Mouse (Mus musculus): Measurements from ENCODE around the gene Ptpn6.
"Not testable (repeated sequence)": the region's sequence is repeated elsewhere in the genome, so short reads cannot be mapped to it uniquely, and the experiment has no call there.

The Ptpn6 gene

GRCm38 (mm10) chr6:124702784-124703103, 35.8 kb downstream of the Ptpn6 start:
- no peak for ATAC-seq (ENCODE audit: insufficient number of reproducible peaks, low FRiP score, low TSS enrichment)

GRCm38 (mm10) chr6:124702102-124702783, 36.3 kb downstream of the Ptpn6 start:
- ATAC-seq (ENCODE audit: insufficient number of reproducible peaks, low FRiP score, low TSS enrichment): no peak

GRCm38 (mm10) chr6:124701338-124701737, 37.2 kb downstream of the Ptpn6 start:
- no peak; the same call in 1 of the 2 replicates for ATAC-seq (ENCODE audit: insufficient number of reproducible peaks, low FRiP score, low TSS enrichment)

GRCm38 (mm10) chr6:124699962-124700610, 38.4 kb downstream of the Ptpn6 start:
- ATAC-seq (ENCODE audit: insufficient number of reproducible peaks, low FRiP score, low TSS enrichment): peak; percentile 34

GRCm38 (mm10) chr6:124699366-124699765, 39.1 kb downstream of the Ptpn6 start:
- peak; percentile 53; the same call in 1 of the 2 replicates for ATAC-seq (ENCODE audit: insufficient number of reproducible peaks, low FRiP score, low TSS enrichment)

- ATAC-seq (ENCODE audit: insufficient number of reproducible peaks, low FRiP score, low TSS enrichment): no peak
Observed at GRCm38 (mm10) chr6:124698751-124699150, 39.8 kb downstream of the Ptpn6 start.

- ATAC-seq (ENCODE audit: insufficient number of reproducible peaks, low FRiP score, low TSS enrichment): no peak
Observed at GRCm38 (mm10) chr6:124696441-124697150, 41.9 kb downstream of the Ptpn6 start.

- no peak for ATAC-seq (ENCODE audit: insufficient number of reproducible peaks, low FRiP score, low TSS enrichment)
Observed at GRCm38 (mm10) chr6:124694166-124694955, 44.2 kb downstream of the Ptpn6 start.

GRCm38 (mm10) chr6:124693243-124693981, 45.1 kb downstream of the Ptpn6 start:
- no peak for ATAC-seq (ENCODE audit: insufficient number of reproducible peaks, low FRiP score, low TSS enrichment)

GRCm38 (mm10) chr6:124690517-124690916, 48.0 kb downstream of the Ptpn6 start:
- ATAC-seq (ENCODE audit: insufficient number of reproducible peaks, low FRiP score, low TSS enrichment): no peak

- ATAC-seq (ENCODE audit: insufficient number of reproducible peaks, low FRiP score, low TSS enrichment): no peak
Observed at GRCm38 (mm10) chr6:124689011-124689410, 49.5 kb downstream of the Ptpn6 start.

GRCm38 (mm10) chr6:124688151-124688758, 50.3 kb downstream of the Ptpn6 start:
- no peak for ATAC-seq (ENCODE audit: insufficient number of reproducible peaks, low FRiP score, low TSS enrichment)

- ATAC-seq (ENCODE audit: insufficient number of reproducible peaks, low FRiP score, low TSS enrichment): not testable (repeated sequence)
Observed at GRCm38 (mm10) chr6:124686644-124687043, 51.9 kb downstream of the Ptpn6 start.

GRCm38 (mm10) chr6:124685606-124686386, 52.7 kb downstream of the Ptpn6 start:
- no peak for ATAC-seq (ENCODE audit: insufficient number of reproducible peaks, low FRiP score, low TSS enrichment)

- ATAC-seq (ENCODE audit: insufficient number of reproducible peaks, low FRiP score, low TSS enrichment): no peak; the same call in 1 of the 2 replicates
Observed at GRCm38 (mm10) chr6:124683591-124684417, 54.7 kb downstream of the Ptpn6 start.

GRCm38 (mm10) chr6:124682291-124682690, 56.2 kb downstream of the Ptpn6 start:
- not testable (repeated sequence) for ATAC-seq (ENCODE audit: insufficient number of reproducible peaks, low FRiP score, low TSS enrichment)

- ATAC-seq (ENCODE audit: insufficient number of reproducible peaks, low FRiP score, low TSS enrichment): no peak
Observed at GRCm38 (mm10) chr6:124679486-124679885, 59.0 kb downstream of the Ptpn6 start.

- ATAC-seq (ENCODE audit: insufficient number of reproducible peaks, low FRiP score, low TSS enrichment): no peak
Observed at GRCm38 (mm10) chr6:124678769-124679168, 59.7 kb downstream of the Ptpn6 start.
